Comparison of ENCODE assay signal across 19 mouse cellular contexts in the genomic region with DNA sequence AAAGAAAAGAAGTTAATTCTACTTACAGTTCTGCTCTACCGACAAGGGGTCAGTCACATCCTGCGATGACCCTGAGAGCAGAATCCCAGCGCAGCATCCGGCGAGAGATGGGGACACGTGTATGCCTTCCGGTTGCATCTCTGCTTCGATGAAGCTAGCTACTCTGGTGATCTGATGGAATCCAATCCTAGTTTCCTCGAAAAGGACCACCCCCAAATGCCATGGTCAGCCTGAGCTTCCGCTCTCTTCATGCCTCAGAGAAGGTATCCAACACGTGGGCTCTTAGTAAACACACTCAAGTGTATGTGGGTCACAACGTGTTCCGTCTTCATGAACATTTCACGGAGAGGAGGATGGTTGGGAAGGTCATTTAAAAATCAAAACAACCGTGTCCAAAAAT. TPM values are rescaled to one million over a fixed set of nuclear protein-coding genes. Genes with fewer than 3 reads are reported as not detected.
DNase-seq lines count a peak whose midpoint lies in the region; ATAC-seq and TF ChIP-seq lines count a peak whose summit lies in the region.
"Had no signal": no experiment of that assay in that cellular context is flagged by ENCODE, and none has a peak within 500 bp of the region (broad histone marks: within the 10 kb centered on the region; RNA-seq: fewer than 3 reads in every experiment).

No protein-coding gene starts in this region.

- H3K27me3 ChIP-seq in liver, embryonic 16.5 days (ENCODE audit: control insufficient read depth, insufficient read depth, low read depth, low read length), result no peaks in the 10 kb centered on the region
- H3K27me3 ChIP-seq in liver, embryonic 11.5 days (replicated peaks; ENCODE audit: control insufficient read depth, insufficient read depth, low read length), result no peaks in the 10 kb centered on the region
- H3K27me3 ChIP-seq in small intestine, adult 2 months (ENCODE audit: control insufficient read depth, insufficient read depth, low read length), result no peaks in the 10 kb centered on the region
- H3K27me3 ChIP-seq: heart, embryonic 15.5 days; hindbrain, embryonic 15.5 days; liver, embryonic 13.5 days; midbrain, embryonic 12.5 days; stomach, embryonic 15.5 days had no signal

- 0 out of 2 replicates have a peak overlapping the region, but pooled peaks have one; percentile 1 for H3K4me2 ChIP-seq in liver, embryonic 16.5 days (ENCODE audit: low read depth, low read length)
- no peak overlapping the region for H3K4me2 ChIP-seq in liver, embryonic 11.5 days
- H3K4me2 ChIP-seq: heart, embryonic 15.5 days; hindbrain, embryonic 15.5 days; liver, embryonic 13.5 days; midbrain, embryonic 12.5 days; stomach, embryonic 15.5 days had no signal

- H3K27ac ChIP-seq in liver, embryonic 16.5 days (ENCODE audit: low read length), result no peak overlapping the region
- H3K27ac ChIP-seq in liver, embryonic 11.5 days (ENCODE audit: low read depth, low read length), result no peak overlapping the region
- peak overlapping the region; percentile 12 for H3K27ac ChIP-seq in bone marrow macrophage, adult 2 months (ENCODE audit: insufficient read depth, low read depth, low read length)
- H3K27ac ChIP-seq in small intestine, adult 2 months (ENCODE audit: insufficient read depth, low read depth, low read length), result peak overlapping the region; percentile 37
- H3K27ac ChIP-seq: forebrain, embryonic 10.5 days; heart, embryonic 15.5 days; hindbrain, embryonic 15.5 days; layer of hippocampus, adult 2 months; liver, embryonic 13.5 days; midbrain, embryonic 12.5 days; stomach, embryonic 15.5 days had no signal

- no peaks in the 10 kb centered on the region for H3K9me3 ChIP-seq in liver, embryonic 16.5 days (replicated peaks; ENCODE audit: control insufficient read depth, low read length)
- H3K9me3 ChIP-seq in liver, embryonic 11.5 days (ENCODE audit: control insufficient read depth, low read length), result no peaks in the 10 kb centered on the region
- H3K9me3 ChIP-seq: forebrain, embryonic 10.5 days; heart, embryonic 15.5 days; hindbrain, embryonic 15.5 days; liver, embryonic 13.5 days; midbrain, embryonic 12.5 days; stomach, embryonic 15.5 days had no signal

- TF ChIP-seq CTCF in bone marrow macrophage, adult 2 months (IDR thresholded peaks at IDR 0.05; ENCODE audit: low read depth, low read length), result no peak
- TF ChIP-seq CTCF in small intestine, adult 2 months (IDR thresholded peaks at IDR 0.05; ENCODE audit: extremely low read depth, insufficient read length, insufficient replicate concordance, low read depth, low read length), result no peak

- H3K4me3 ChIP-seq in liver, embryonic 16.5 days (ENCODE audit: low read depth, low read length), result no peak overlapping the region
- no peak overlapping the region for H3K4me3 ChIP-seq in liver, embryonic 11.5 days (ENCODE audit: low read depth, low read length)
- peak overlapping the region; percentile 29 for H3K4me3 ChIP-seq in bone marrow macrophage, adult 2 months (ENCODE audit: insufficient read depth, low read length)
- H3K4me3 ChIP-seq in small intestine, adult 2 months (ENCODE audit: low read depth, low read length), result peak overlapping the region; percentile 45
- H3K4me3 ChIP-seq: forebrain, embryonic 10.5 days; heart, embryonic 15.5 days; hindbrain, embryonic 15.5 days; layer of hippocampus, adult 2 months; liver, embryonic 13.5 days; midbrain, embryonic 12.5 days; stomach, embryonic 15.5 days had no signal

- no peaks in the 10 kb centered on the region for H3K36me3 ChIP-seq in liver, embryonic 16.5 days (ENCODE audit: control insufficient read depth, insufficient read depth)
- H3K36me3 ChIP-seq in liver, embryonic 11.5 days (ENCODE audit: control insufficient read depth, insufficient read depth, low read length), result no peaks in the 10 kb centered on the region
- H3K36me3 ChIP-seq in small intestine, adult 2 months (ENCODE audit: control insufficient read depth, insufficient read depth, low read length), result no peaks in the 10 kb centered on the region
- H3K36me3 ChIP-seq: forebrain, embryonic 10.5 days; heart, embryonic 15.5 days; hindbrain, embryonic 15.5 days; liver, embryonic 13.5 days; midbrain, embryonic 12.5 days; stomach, embryonic 15.5 days had no signal

- no peak for DNase-seq in liver, embryonic 11.5 days (ENCODE audit: low spot score)
- DNase-seq in CD4-positive, CD25-positive, alpha-beta regulatory T cell, adult 2 months (ENCODE audit: low read depth, low spot score), result peak; percentile 33
- no peak for DNase-seq in cerebellum, adult 11-12 months
- no peak for DNase-seq in gastrocnemius, postnatal 36 days
- DNase-seq: cerebellum, adult 9-11 months; gastrocnemius, postnatal 14 days; spleen, adult 18-20 months; thymus, adult 18-20 months had no signal

- H3K4me1 ChIP-seq in liver, embryonic 16.5 days (ENCODE audit: control insufficient read depth, low read depth, low read length), result no peaks in the 10 kb centered on the region
- no peaks in the 10 kb centered on the region for H3K4me1 ChIP-seq in liver, embryonic 11.5 days (replicated peaks; ENCODE audit: control insufficient read depth, insufficient read depth, low read length)
- H3K4me1 ChIP-seq in bone marrow macrophage, adult 2 months (ENCODE audit: control insufficient read depth, insufficient read depth, low read length), result peaks cover 15% of the 10 kb centered on the region
- H3K4me1 ChIP-seq in small intestine, adult 2 months (ENCODE audit: control insufficient read depth, insufficient read depth, insufficient read length, low read length), result peaks cover 3% of the 10 kb centered on the region
- H3K4me1 ChIP-seq: forebrain, embryonic 10.5 days; heart, embryonic 15.5 days; hindbrain, embryonic 15.5 days; liver, embryonic 13.5 days; midbrain, embryonic 12.5 days; stomach, embryonic 15.5 days had no signal

- intact Hi-C loops in gastrocnemius, postnatal 36 days (cut with DNase I), result no loop called here

- WGBS in liver, embryonic 16.5 days (ENCODE audit: insufficient replicate concordance), result 69% methylated on average over 15 of the region's 15 CpGs
- WGBS in liver, embryonic 11.5 days, result 85% methylated on average over 15 of the region's 15 CpGs
- WGBS in small intestine, adult 2 months, result 87% methylated on average over 15 of the region's 15 CpGs

- no peak overlapping the region for H3K9ac ChIP-seq in liver, embryonic 16.5 days (ENCODE audit: low read depth, low read length)
- H3K9ac ChIP-seq in liver, embryonic 11.5 days (ENCODE audit: low read depth, low read length), result no peak overlapping the region
- H3K9ac ChIP-seq: heart, embryonic 15.5 days; hindbrain, embryonic 15.5 days; liver, embryonic 13.5 days; midbrain, embryonic 12.5 days; stomach, embryonic 15.5 days had no signal

- no peak for TF ChIP-seq POLR2A in bone marrow macrophage, adult 2 months (IDR thresholded peaks at IDR 0.05; ENCODE audit: borderline replicate concordance, low read depth, low read length)
- no peak for TF ChIP-seq POLR2A in small intestine, adult 2 months (IDR thresholded peaks at IDR 0.05; ENCODE audit: low read depth, low read length)

- no peak for ATAC-seq in liver, embryonic 16.5 days (ENCODE audit: low read depth)
- no peak for ATAC-seq in liver, embryonic 11.5 days (replicated peaks; ENCODE audit: low FRiP score)
- ATAC-seq: forebrain, embryonic 16.5 days had no signal

RNA-seq across cellular contexts. Expression of gene Tlr1, which starts 0.6 kb away (rescaled TPM):
- 0.86 and 1.5 TPM in 2 replicates for polyA plus RNA-seq in liver, embryonic 16.5 days (2015; fragmentation: Nextera tagmentation; extraction: Ambion mirVana)
- 0.55 and 0.78 TPM in 2 replicates for polyA plus RNA-seq in liver, embryonic 11.5 days (2014; fragmentation: Nextera tagmentation; extraction: Ambion mirVana)
- polyA plus RNA-seq in bone marrow macrophage, adult 2 months (2012; ENCODE audit: insufficient read depth, insufficient read length, missing spikeins), result 73.1 and 78.0 TPM in 2 replicates
- 1.4 and 1.5 TPM in 2 replicates for polyA plus RNA-seq in small intestine, adult 2 months (2012; rRNA removed)
- total RNA-seq in gastrocnemius, postnatal 36 days (2021), result under 1 TPM; 0.10 to 0.15 TPM

RNA-seq across cellular contexts. Expression of gene Tlr6, which starts 27.1 kb away (rescaled TPM):
- polyA plus RNA-seq in liver, embryonic 16.5 days (2015; fragmentation: Nextera tagmentation; extraction: Ambion mirVana), result 0.42 and 0.89 TPM in 2 replicates
- 0.26 and 0.66 TPM in 2 replicates for polyA plus RNA-seq in liver, embryonic 11.5 days (2014; fragmentation: Nextera tagmentation; extraction: Ambion mirVana)
- 19.2 and 22.6 TPM in 2 replicates for polyA plus RNA-seq in bone marrow macrophage, adult 2 months (2012; ENCODE audit: insufficient read depth, insufficient read length, missing spikeins)
- polyA plus RNA-seq in small intestine, adult 2 months (2012; rRNA removed), result 0.28 and 0.37 TPM in 2 replicates
- total RNA-seq in gastrocnemius, postnatal 36 days (2021), result 1 to 10 TPM; 1.0 TPM

RNA-seq across cellular contexts. Expression of gene Fam114a1, which starts 37.1 kb away (rescaled TPM):
- polyA plus RNA-seq in liver, embryonic 16.5 days (2015; fragmentation: Nextera tagmentation; extraction: Ambion mirVana), result 12.9 and 13.3 TPM in 2 replicates
- polyA plus RNA-seq in liver, embryonic 11.5 days (2014; fragmentation: Nextera tagmentation; extraction: Ambion mirVana), result 18.5 and 21.1 TPM in 2 replicates
- 12.8 and 13.7 TPM in 2 replicates for polyA plus RNA-seq in bone marrow macrophage, adult 2 months (2012; ENCODE audit: insufficient read depth, insufficient read length, missing spikeins)
- polyA plus RNA-seq in small intestine, adult 2 months (2012; rRNA removed), result 15.4 and 18.9 TPM in 2 replicates
- 10 to 100 TPM; 10.0 to 12.4 TPM for total RNA-seq in gastrocnemius, postnatal 36 days (2021)

Comparison
In these comparisons a context has a peak if more than half of its experiments do, and no peak if none do; other contexts are left out.
1. H3K27ac ChIP-seq: peak in bone marrow macrophage, adult 2 months (single experiment) and small intestine, adult 2 months (single experiment); none in liver, embryonic 16.5 days (single experiment) and liver, embryonic 11.5 days (single experiment).
2. H3K4me3 ChIP-seq: peak in bone marrow macrophage, adult 2 months (single experiment) and small intestine, adult 2 months (single experiment); none in liver, embryonic 16.5 days (single experiment) and liver, embryonic 11.5 days (single experiment).
3. RNA of gene Tlr1, which starts 0.6 kb away (polyA plus RNA-seq): 73.1 to 78.0 TPM in bone marrow macrophage, adult 2 months; 1.4 to 1.5 TPM in small intestine, adult 2 months, 0.86 to 1.5 TPM in liver, embryonic 16.5 days and 0.55 to 0.78 TPM in liver, embryonic 11.5 days; every median in the first group is over 10 times any median in the second.
4. RNA of gene Tlr6, which starts 27.1 kb away (polyA plus RNA-seq): 19.2 to 22.6 TPM in bone marrow macrophage, adult 2 months; 0.42 to 0.89 TPM in liver, embryonic 16.5 days, 0.26 to 0.66 TPM in liver, embryonic 11.5 days and 0.28 to 0.37 TPM in small intestine, adult 2 months; every median in the first group is over 10 times any median in the second.